Mouse (Mus musculus) CD8-positive naive resting alpha-beta T cell, adult 57 days (primary cell): ENCODE data around the gene Rdh16. TPM values are rescaled to one million over a fixed set of nuclear protein-coding genes. Genes with fewer than 3 reads are reported as not detected.

ENCODE experiments used
- total RNA-seq: library from RNA; stranded (reverse); gene quantifications from one replicate; pipeline ENCODE4 v1.2.4, GENCODE M21; 2023

Gene Rdh16
- total RNA-seq = not detected

GRCm38 (mm10) chr10:127800891-127801290 lies at the start of gene Rdh16:
Gene Rdh16 (plus strand): TSS chr10:127801152.

GRCm38 (mm10) chr10:127751548-127751947 lies 49.4 kb upstream of the Rdh16 start, which contains the start of gene Gpr182:
Gene Gpr182 (minus strand): TSS chr10:127751732.

DNA sequence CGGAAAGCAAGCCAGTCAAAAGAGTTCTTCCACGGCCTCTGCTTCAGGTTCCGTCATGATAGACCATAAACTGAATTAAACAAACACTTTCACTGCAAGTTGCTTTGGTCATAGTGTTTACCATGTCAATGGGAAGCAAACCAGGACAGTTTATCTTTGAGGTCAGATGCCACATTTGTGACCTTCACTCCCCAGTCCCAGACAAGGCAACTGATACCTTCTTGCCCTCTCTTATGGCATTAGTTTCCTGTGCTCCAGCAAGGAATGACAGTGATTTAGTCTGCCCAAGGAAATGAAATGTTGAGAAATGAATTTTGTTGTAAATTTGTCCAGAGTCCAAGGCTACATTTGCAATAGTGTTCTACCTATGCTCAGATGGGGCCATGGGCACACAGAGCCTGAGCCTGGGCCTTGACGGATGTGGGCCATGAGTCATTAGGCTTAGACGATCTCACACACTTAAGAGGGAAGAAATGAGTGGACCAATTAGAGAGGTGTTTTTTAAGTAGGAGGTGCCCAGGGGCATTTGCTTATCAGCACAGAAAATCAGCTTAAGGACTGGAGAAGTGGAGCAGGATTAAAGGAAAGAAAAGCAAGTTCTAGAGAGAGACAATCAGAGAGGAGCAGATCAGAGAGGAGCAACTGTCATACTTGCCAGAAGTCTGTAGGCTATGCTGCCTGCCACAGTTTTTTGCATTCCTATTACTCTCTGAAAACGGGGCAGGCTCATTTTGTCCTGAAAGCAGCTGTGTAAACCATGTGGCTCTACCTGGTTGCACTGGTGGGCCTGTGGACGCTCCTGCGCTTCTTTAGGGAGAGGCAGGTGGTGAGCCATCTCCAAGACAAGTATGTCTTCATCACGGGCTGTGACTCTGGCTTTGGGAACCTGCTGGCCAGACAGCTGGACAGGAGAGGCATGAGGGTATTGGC lies 41.5 kb upstream of the Rdh16 start, which contains the start of the genes Rdh1 and Rdh16f1:
Gene Rdh1 (plus strand): TSS at position 541 of the 930 bp plus-strand sequence.
Gene Rdh16f1 (plus strand): TSS at position 607 of the 930 bp plus-strand sequence.

GRCm38 (mm10) chr10:127776011-127776410 lies 24.9 kb upstream of the Rdh16 start, which contains the start of gene Rdh9:
Gene Rdh9 (plus strand): TSS chr10:127776386.

DNA sequence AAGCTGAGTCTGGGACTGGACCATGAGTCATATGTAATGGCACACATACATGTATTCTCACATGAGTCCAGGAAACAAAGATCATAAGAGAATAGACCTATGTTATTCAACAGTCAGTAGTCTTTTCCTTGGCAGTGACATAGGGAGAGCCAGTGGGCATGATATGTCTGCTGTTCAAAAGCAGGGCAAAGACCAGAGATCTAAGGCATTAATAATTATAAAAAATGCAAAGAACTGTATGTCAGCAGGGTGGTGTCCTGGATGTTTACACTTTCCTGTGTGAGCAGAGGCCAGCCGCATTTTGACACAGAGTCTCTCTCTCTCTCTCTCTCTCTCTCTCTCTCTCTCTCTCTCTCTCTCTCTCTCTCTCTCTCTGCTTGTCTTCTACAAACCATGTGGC lies 48.7 kb downstream of the Rdh16 start, which contains the start of gene Rdh19:
Gene Rdh19 (plus strand): TSS at position 301 of the 400 bp plus-strand sequence.

DNA sequence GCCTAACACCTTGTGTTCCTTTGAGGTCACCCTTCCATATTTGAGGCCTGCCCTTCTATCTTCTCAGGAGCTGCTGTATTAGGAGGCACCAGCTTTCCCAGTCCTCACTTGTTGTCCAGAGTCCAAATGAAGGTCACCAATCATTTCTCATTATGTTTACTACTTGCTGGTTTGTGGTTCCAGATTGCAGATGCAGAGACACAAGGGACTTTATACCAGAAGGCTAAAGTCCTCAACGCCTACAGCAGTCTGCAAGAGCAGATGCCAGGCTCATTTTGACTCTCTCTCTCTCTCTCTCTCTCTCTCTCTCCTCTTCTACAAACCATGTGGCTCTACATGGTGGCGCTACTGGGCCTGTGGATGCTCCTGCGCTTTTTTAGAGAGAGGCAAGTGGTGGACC lies 65.3 kb downstream of the Rdh16 start, which contains the start of gene Rdh16f2:
Gene Rdh16f2 (plus strand): TSS at position 243 of the 400 bp plus-strand sequence.

DNA sequence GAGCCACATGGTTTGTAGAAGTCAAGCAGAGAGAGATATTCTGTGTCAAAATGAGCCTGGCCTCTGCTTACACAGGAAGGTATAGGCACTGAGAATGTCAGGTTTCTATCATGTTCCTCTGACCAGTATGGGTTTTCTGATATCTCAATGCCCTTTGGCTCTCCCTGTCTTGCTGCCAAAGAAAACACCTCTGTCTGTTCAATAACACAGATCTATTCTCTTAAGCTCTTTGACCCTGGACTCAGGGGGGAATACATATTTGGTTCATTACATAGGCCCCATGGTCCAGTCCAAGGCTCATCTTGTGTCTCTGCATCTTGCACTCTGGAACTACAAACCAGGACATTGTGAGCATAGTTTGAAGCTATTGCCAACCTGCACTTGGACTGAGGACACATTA lies 87.7 kb downstream of the Rdh16 start, which contains the start of gene Rdh7:
Gene Rdh7 (minus strand): TSS at position 213 of the 400 bp plus-strand sequence.

Other genes with a start within 250 kb of the Rdh16 start
- 3.0 TPM for gene Lrp1, start 180.0 kb upstream of the Rdh16 start, total RNA-seq
- 202 TPM for gene Stat6, start 158.2 kb upstream of the Rdh16 start, total RNA-seq
- 7.8 TPM for gene Nemp1, start 134.3 kb upstream of the Rdh16 start, total RNA-seq
- 42.3 TPM for gene Nab2, start 132.6 kb upstream of the Rdh16 start, total RNA-seq
- 0.43 TPM for gene Myo1a, start 96.0 kb upstream of the Rdh16 start, total RNA-seq
- not detected for gene Tac2, start 76.7 kb upstream of the Rdh16 start, total RNA-seq
- 11.4 TPM for gene Zbtb39, start 61.6 kb upstream of the Rdh16 start, total RNA-seq
- gene Gpr182, start 49.4 kb upstream of the Rdh16 start, total RNA-seq = not detected
- gene Rdh1, start 41.4 kb upstream of the Rdh16 start, total RNA-seq = 0.40 TPM
- gene Rdh16f1, start 41.4 kb upstream of the Rdh16 start, total RNA-seq = 0.49 TPM
- gene Rdh9, start 24.8 kb upstream of the Rdh16 start, total RNA-seq = not detected
- not detected for gene Rdh19, start 48.8 kb downstream of the Rdh16 start, total RNA-seq
- not detected for gene Rdh16f2, start 65.3 kb downstream of the Rdh16 start, total RNA-seq
- gene Rdh7, start 87.7 kb downstream of the Rdh16 start, total RNA-seq = not detected
- gene Sdr9c7, start 97.4 kb downstream of the Rdh16 start, total RNA-seq = not detected
- gene Hsd17b6, start 206.5 kb downstream of the Rdh16 start, total RNA-seq = not detected
- gene Prim1, start 214.0 kb downstream of the Rdh16 start, total RNA-seq = 20.7 TPM
- 830 TPM for gene Naca, start 234.4 kb downstream of the Rdh16 start, total RNA-seq